Mouse (Mus musculus) left cerebral cortex, postnatal 14 days (tissue): Measurements from ENCODE around the gene Osm. TPM values are rescaled to one million over a fixed set of nuclear protein-coding genes. Genes with fewer than 3 reads are reported as not detected.

Experiments used
- DNase-seq, 2 experiments: peaks; one replicate each; pipeline ENCODE4 v3.0.0; 2021 to 2022; ENCODE audit warnings: low spot score in 2 of 2, mixed read lengths in 1 of 2
- intact Hi-C: fragments of 180-260 bp; cut with DNase I; formaldehyde crosslinking; loops from one replicate; pipeline ENCODE4 v1.15.1; 2025
- long read RNA-seq, 2 experiments: library from polyadenylated mRNA; stranded (forward); transcript quantifications; one replicate each; pipeline ENCODE4 v2.0.0; 2021
- total RNA-seq, 2 experiments: library from RNA; stranded (reverse); gene quantifications; 2 replicates each; pipeline ENCODE4 v1.2.3; 2021

Osm gene
- total RNA-seq, result not detected
- long read RNA-seq, experiment 1, partial matches to known transcripts, result 0 of 1 reads
- long read RNA-seq, experiment 1, other reads (novel, unspliced or antisense), result 1 of 1 reads
- long read RNA-seq, experiment 2, partial matches to known transcripts, result 1 of 1 reads
- long read RNA-seq, experiment 2, other reads (novel, unspliced or antisense), result 0 of 1 reads

DNA sequence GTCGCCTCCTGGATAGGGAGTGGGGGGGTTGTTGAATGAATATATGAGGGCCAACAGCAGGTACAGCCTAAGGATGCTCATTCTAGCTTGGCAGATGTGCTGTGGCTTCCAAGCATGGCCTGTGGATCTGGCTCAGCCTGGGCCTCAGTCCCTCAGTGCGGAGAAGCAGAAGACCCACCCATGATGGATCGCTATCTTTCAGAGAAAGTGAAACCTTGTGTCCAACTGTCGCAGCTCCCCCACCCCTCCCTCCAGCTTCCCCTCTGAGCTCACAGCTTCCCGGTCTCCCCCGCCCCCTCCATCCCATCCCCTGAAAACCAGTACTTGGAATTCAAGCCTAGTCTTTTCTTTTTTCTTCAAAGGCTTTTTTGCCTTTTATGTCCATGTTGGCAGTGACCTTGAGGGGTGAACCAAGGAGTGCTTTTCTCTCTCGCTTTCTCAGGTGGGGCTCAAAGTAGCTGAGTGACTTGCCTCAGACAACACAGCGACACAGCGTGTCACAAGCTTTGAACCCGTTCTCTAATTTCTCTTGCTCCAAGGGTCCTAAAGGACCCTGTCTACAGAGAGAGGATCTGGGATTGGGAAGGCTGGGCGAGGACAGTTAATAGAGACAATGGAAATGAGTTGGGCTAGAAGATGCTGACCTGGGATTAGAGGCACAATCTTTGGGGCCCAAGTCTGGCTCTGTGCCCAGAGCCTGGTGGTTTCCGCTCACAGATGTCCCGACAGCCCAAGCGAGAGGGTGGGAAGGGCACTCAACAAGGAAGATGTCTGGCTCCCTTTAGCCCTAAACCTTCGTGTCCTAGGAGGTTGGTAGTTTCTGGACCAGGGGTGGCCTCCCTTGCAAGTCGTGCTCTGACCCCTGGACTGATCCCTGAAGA is at the start of gene Osm:
Gene Osm, plus strand, starts transcription at position 756 of the 881 bp plus-strand sequence.
- intact Hi-C loops, result no loop called here
- DNase-seq, result no peak

DNA sequence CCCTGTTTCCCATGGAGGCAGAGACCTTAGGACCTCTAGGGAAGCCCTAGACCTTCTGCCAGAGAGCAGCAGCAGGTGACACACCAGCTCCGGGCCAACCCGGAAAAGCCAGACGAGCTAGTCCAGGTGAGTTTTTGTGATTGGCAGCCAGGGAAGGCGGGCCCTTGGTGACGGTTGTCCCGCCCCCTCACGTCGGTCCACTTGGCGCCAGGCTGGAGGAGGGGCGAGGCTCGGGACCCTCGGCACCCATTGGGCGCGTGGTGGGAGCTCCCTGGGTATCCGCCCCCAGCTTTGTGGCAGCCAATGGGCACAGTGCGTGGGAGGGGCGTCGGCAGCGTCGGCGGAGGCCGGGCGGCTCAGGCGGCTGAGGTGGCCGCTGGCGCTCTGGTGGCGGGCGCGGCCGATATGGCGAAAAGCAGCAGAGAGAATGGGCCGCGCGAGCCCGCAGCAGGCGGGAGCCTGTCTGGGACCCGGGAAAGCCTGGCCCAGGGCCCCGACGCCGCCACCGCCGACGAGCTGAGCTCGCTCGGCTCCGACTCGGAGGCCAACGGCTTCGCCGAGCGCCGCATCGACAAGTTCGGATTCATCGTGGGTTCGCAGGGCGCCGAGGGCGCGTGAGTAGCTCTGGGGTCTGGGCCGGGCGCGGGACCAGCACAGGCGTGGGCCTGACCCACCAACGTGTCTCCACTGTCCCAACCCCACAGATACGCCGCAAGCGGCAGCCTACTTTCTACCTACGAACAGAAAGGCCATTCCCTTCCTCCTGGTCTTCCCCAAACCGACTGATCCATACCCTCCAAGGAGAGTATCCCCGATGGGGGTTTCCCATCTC is 49.5 kb upstream of the Osm start, which contains the start of gene Tbc1d10a:
Gene Tbc1d10a, plus strand, starts transcription at position 304 of the 832 bp plus-strand sequence.
- intact Hi-C loops, result no loop called here
- peak; percentile 98 for DNase-seq

DNA sequence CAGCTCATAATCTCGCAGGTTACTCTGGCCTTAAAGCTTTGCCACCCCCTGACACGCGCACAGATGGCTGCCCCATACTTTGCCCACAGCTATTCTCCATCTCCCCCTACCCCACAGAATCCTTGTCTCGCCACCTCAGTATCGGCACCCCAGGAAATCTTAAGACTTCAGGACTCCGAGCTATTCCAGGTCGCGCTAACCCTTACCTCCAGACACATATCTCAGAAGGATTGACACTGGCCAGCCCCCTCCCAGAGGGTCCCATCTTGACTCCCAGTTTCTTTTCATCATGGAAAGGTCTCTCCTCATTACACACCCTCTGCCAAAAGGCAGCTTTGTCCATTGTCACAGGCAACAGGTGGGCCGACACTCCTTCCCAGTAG is 48.9 kb upstream of the Osm start:
- intact Hi-C loops, result no loop called here
- DNase-seq, result no peak

DNA sequence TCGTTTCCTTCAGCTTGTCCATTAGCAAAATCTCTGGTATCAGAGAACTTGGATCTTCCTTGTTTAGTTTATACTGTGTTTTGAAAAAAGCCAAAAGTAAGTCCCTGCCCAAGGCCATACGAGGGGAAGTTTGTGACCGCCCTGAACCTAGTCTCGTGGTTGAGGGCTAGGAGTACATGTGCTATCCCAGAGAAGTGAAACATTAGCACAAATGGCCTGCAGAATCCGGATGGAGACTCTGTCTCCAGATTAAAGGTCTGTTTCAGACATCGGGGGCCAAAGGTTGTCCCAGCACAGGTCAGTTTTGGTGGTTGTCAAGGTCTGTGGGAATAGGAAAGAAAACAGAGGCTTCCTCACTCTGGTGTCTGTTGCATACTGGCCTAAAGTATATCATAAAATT is 47.0 kb upstream of the Osm start:
- no peak for DNase-seq
- intact Hi-C loops, result no loop called here

DNA sequence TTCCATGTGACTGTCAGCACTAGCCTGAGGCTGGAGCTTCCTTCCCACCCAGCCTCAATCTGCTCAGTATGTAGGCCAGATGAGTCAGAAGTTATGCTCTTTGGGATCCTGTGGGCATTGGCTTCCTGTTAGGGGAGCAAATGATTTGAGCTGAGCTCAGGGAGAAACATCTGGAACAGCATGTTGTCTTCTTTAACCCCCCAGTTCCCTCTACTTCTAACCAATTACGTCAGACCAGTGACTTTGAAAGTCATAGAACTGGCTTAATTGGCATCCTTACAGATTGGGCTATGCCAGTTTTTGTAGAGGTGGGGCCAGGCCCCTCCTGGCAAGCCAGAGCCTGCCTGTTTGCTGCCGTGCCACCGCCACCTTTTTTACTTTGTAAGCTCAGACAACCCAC is 45.5 kb upstream of the Osm start:
- intact Hi-C loops, result no loop called here
- no peak for DNase-seq

DNA sequence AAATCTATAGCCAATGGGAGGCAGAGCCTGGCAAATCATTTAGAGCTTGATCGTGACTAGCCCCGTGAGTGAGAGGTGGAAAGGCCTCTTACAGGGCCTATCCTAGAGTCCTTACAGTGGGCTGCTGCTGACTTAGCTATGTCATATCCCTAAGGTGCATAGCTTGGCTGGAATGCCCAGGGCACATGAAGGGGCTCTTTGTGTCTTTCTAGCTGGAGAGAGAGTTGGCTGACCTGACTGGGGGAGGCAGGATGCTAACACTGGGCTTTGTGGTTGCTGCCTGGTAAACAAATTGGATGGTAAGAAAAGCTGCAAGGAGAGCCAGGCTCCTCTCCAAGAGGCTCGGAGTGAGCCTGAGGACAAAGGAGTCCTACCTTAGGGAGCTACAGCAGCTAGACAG is 43.5 kb upstream of the Osm start:
- DNase-seq, result no peak
- intact Hi-C loops, result no loop called here

DNA sequence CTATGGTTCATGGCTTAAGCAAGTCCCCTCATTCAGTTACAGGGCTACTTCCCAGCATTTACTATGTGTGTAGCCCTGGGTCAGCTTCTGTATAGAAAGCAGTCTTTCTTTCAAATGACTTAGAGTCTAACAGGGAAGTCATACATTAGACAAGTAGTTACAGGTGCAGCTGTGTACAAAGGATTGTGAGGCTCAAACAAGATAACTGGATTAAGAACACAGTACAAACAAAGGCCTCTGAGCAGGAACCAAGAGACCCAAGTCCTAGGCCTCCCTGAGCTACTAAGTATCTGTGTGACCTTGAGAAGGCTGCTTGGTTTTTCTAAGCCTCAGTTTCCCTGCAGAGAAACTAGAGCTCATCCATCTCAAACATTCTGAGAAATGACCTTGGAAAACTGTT is 42.8 kb upstream of the Osm start:
- intact Hi-C loops, result no loop called here
- no peak for DNase-seq

DNA sequence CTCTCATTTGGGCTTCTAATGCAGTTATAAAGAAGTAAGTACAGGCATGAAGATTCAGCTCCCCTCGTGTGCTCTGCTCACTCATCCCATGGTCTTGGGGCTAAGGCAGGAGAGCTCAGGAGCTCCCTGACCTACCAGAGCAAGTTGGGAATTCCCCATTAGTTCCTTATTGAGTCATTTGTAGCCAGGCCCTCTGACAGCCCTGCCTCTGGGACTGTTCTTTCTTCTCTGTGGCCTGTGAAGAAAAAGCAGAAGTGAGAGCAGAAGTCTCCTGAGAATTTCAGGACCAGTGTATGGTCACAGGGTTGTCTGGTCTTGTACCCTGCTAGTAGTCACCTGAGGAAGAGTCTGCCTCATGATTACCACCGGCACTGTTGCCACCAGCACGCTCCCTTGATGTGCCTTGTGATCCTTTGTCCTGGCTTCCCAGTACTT is 40.6 kb upstream of the Osm start:
- intact Hi-C loops, result no loop called here
- no peak for DNase-seq

DNA sequence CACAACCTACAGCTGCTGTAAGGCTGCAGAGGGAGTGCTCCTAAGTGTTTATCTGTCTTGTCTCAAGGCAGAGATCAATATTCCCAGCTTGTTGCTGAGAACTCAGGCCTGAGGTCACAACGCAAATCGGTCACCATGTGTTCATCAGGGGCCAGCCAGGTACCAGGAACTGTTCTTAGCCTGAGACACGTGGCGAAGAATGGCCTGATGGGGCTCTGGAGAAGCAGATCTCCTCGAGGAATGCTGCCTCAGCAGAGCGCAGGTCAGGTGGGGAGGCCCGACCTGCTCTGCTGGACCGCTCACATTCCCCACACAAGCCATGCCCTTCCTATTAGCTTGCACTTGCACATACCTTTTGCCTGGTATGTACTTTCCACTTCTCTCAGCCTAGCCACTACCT is 39.6 kb upstream of the Osm start:
- DNase-seq, result no peak
- intact Hi-C loops, result no loop called here

DNA sequence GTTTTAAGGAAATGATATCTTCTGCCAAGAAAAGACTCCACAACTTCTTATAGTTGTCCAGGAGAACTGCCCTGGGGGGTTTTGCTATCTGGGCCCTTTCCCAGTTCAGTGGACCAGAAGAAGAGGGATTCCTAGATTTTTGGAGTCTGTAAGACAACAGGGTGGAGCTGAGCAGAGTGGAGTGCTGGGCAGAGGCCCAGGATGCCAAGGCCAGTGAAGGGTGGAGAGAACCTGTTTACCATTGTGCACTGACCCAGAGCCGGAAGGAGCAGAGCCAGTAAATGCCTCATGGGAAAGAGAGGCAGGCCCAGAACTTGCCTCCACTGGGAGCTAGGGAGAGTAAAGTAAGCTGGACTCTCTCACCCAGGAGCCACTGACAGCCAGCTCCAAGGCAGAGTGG is 38.5 kb upstream of the Osm start:
- intact Hi-C loops, result no loop called here
- no peak for DNase-seq

DNA sequence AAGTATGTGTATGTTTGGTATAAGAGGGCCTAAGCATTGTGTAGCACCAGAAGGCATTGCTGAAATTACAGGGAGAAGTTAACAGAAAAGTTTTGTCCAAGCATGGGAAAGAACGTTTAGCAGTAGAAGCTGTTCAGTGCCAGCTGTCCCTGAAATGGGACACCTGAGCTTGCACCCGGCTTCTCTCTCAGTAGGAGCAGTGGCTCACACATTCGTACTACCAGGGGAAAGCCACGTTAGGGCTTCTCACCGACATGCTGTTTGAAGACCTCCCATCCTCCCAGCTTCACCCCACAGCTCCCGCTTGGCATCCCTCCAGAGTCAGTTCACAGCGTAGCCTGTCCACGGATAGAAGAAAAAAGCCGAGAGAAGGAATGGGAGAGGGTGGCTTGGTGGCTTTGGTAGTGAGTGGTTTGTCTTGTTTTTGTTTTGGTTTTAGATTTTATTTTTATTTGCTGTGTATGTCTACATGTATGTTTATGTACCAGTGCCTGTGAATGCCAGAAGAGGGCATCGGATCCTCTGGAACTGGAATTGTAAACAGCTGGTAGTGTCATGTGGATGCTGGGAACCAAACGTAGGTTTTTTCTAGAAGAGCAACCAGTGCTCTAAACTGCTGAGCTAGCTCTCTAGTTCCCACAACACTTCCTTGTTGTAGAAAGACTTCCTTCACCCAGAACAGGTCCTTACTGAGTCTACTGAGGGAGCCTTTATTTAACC is 34.1 kb upstream of the Osm start:
- no peak for DNase-seq
- intact Hi-C loops, result no loop called here

DNA sequence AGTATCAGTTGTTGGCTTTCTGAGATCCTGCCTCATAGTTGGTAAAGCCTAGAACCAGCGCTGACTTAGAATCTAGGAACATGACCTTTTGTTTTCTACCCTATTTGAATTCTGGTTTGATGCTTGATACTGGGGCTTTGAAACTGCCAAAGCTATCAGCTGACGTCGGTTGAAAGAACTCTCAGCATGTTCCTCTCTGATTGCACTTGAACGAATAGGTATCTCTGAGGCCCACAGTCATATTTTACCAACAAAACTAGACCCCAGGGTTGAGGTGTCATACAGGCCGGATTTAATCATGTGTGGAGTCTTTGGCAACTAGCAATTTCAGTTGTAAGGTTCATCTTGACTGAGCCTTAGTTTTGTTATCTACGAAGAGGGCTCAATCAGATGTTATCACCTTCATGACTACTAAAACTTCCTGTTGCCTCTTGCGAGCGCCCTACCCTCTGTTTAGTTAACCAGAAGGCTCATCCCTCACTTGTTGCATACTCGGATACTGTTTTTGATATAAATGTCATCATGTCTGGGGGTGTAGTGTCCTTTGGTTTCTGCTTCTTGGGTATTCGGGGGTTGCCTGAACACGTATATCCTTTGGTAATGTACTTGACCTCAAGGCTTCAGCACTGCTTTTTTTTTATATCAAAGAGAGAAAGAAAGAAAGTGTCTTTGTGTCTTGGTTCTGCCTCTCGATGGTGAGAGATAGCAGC is 33.1 kb upstream of the Osm start:
- intact Hi-C loops, result no loop called here
- DNase-seq, result no peak

DNA sequence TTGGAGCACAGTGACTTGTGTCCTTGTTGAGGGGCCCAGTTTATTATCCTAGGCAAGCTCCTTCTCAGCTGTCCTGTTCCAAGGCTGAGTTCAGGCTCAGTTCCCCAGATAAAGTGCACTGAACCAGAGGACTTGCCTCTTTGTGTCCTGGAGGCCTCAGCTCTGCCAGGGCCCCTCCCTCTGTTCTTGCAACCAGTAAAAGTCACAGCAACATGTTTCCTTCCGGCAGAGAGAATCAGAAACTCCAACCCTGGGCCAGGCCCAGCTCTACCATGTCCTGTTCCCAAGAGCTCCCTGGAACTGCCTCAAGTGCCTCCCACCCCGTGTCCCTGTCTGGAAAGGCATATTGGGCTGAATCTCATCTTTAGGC is 32.5 kb upstream of the Osm start:
- intact Hi-C loops, result no loop called here
- DNase-seq, result no peak

DNA sequence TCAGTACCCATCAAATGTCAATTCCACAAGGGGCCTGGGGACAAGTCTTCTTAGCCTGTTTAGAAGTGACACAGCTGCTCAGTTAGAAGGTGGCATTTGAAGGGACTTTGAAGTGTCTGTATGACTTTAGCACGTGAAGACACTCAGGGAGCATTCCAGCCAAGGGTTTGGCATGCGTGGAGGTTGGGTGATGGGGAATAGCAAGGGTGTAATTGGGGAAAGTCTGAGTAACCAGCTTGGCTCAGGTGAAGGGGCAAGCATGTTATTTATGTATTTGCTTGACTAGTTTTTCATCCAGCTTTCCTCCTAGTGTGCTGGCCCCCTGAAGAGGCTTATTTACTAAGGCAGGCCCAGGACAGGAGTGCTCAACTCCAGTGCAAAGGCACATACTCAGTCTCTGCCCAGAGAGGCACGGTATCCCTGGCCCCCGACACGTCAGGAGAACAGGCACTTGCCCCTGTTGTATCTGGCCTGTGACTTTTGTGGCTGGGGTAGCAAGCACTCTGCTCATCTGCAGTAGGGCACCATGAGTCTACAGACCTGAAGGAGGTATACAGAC is 31.0 kb upstream of the Osm start:
- DNase-seq, result no peak
- intact Hi-C loops, result no loop called here

DNA sequence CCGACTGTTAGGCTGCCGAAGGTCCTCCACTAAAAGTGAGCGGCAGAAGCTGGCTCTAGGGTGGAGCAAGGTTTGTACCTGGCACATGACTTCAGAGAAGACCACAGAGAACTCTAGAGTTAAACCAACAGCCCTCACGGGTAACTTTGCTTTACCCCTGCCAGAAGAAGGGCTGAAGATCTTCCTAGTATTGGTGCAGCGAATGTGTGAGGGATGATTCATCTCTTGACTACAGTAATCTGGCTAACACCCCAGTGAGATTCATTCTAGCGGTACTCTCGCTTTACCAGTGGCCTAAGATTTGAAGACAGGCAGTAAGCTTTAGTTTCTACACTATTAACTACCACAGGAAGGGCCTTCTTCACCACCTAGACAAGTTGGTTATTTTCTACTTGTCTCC is 30.3 kb upstream of the Osm start:
- intact Hi-C loops, result no loop called here

DNA sequence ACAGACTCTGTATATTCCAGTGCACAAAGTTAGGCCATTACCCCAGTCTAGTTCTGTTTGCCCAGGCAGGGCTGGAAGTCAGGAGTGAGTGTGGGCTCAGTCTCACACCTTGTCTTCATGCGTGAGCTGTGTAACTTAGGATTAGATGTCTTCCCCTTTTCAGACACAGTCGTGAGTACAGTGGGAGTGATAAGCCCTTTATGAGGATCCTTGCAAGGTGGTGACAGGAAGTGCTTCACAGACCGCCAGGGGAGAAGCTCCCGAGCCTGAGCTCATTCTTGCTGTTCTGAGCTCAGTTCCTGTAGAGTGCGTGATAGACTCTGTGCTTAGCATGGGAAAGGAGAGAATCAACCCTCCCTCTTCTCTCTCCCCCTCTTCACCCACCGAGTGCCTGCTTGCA is 29.7 kb upstream of the Osm start:
- intact Hi-C loops, result no loop called here

More for the DNA sequence above, 30.3 kb upstream of the Osm start:
- no peak for DNase-seq

DNA sequence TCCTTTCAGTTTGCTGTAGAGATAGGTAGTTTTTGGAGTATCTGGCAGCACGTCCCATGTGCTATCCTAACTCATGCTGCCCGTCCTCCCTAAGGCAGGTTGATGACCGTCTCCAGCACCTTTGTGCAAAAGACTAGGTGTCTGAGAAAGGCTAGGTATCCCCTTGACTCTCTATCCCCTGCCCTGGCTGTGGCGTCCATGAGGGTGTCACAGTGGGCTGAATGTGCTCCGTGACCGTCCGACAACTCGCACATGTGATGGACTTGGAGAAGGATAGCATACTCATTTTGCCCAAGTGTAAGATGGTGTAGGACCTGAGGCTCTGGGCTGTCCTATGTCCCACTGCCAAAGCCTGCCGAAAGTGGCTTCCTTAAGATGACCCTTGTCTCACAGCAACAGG is 28.6 kb upstream of the Osm start:
- intact Hi-C loops, result no loop called here
- no peak for DNase-seq

More for the DNA sequence above, 29.7 kb upstream of the Osm start:
- no peak for DNase-seq

DNA sequence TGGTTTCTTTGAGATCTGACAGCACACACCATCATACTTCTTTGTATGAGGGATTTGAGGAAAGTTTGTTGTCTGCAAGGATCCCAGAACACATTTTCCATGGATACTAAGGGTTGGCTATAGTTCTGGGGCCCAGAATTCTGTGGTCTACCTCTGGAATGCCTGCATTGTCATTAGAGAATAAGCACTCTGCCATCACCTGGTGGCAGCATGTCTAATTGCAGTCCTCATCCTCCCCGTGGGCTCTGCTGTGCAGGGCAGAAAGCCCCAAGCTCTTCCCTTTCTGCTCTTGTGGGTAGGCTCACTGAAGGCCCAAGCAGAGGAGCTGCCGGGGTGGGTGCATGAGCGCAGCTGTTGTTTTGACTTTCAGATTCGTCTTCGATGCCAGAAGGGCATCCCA is 26.7 kb upstream of the Osm start:
- DNase-seq, result no peak
- intact Hi-C loops, result no loop called here

DNA sequence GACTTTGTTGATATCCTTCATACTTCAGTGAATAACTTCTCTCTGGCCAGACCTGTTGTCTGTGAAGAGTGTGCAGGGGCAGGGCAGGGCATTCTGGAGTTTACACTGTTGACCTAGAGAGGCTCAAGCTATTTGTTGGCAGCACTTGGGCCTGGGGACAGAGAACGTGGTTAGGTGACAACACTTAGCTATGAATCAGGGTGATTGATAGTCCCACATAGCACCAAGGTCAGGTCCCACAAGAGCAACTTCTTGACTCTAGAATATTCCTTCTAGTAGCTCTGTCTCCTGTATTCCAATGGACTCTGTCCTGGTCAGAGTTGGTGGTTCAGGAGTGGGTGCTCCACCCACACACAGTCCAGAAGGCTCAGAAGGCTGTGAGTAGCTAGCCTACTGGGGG is 25.4 kb upstream of the Osm start:
- no peak for DNase-seq
- intact Hi-C loops, result no loop called here
